Mouse (Mus musculus): ENCODE results near the gene Srgap2.

DNA sequence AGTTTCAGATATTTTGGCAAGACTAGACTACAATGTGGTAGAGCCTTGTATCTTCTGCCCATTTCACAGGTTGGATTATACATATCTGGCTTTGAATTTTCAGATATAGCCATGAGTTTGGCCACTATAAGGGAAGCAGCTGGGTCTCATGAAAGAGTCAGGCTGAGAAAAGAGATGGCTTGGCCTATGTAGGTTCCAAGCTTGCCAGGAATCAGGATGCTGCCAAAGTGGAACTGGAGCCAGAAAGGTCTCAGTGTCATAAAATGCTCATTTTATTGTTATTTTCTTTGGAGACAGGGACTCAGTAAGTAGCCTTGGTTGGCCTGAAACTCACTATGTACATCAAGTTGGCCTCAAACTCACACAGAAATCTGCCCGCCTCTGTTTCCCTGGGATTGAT lies 200.0 kb downstream of the Srgap2 start:
- TF ChIP-seq CTCF (IDR thresholded peaks at IDR 0.05; ENCODE audit: low read depth, low read length) = no peak
- no peak for TF ChIP-seq EP300 (IDR thresholded peaks at IDR 0.05; ENCODE audit: insufficient read depth, low read depth, low read length)

Data from ES-Bruce4 (cell line).